ENCODE assay signal across 8 mouse cellular contexts in the genomic region with DNA sequence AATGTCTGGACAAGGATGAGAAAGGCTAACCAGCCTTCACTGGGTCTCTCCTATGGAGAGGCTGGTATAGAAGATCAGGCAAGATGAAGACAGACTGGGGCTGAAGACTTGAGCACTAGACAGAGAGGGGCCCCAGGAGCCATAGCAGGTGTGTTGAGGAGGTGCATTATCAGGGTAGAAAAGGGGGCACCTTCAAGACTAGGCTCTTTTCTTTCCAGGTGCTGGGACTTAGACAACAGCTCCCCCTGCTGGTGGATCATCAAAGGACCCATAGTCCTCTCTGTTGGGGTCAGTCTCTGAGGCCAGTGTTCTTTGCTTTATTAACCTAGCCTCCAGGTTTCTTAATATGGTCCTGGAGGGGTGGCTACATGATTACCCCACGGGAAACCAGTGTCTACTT. TPM values are rescaled to one million over a fixed set of nuclear protein-coding genes. Genes with fewer than 3 reads are reported as not detected.
DNase-seq lines count a peak whose midpoint lies in the region; ATAC-seq and TF ChIP-seq lines count a peak whose summit lies in the region.

No protein-coding gene starts in this region.

- no peak for ATAC-seq in forebrain, embryonic 16.5 days
- peak; percentile 41; the same call in 1 of the 2 replicates for ATAC-seq in lung, postnatal 0 days

- no peak overlapping the region for H3K27ac ChIP-seq in forebrain, embryonic 10.5 days
- no peak overlapping the region for H3K27ac ChIP-seq in forebrain, embryonic 16.5 days (ENCODE audit: low read length)
- no peak overlapping the region for H3K27ac ChIP-seq in bone marrow macrophage, adult 2 months (ENCODE audit: insufficient read depth, low read depth, low read length)
- H3K27ac ChIP-seq in lung, postnatal 0 days (ENCODE audit: low read length) = no peak overlapping the region

- peak; percentile 50 for DNase-seq in forebrain, embryonic 10.5 days (ENCODE audit: extremely low spot score, low spot score)
- DNase-seq in 416B (ENCODE audit: low read depth) = peak; percentile 26
- DNase-seq in forelimb bud, embryonic 11.5 days (ENCODE audit: low read depth, low spot score) = peak; percentile 57
- DNase-seq in kidney, postnatal 10 days = peak; percentile 81
- DNase-seq in lung, postnatal 0 days (ENCODE audit: low spot score) = peak; percentile 72
- peak; percentile 78 to 92 for DNase-seq in spleen, postnatal 4 days (ENCODE audit: low spot score in 2 of 2)

- no peaks in the 10 kb centered on the region for H3K9me3 ChIP-seq in forebrain, embryonic 10.5 days
- H3K9me3 ChIP-seq in forebrain, embryonic 16.5 days (ENCODE audit: control insufficient read depth, low read length) = no peaks in the 10 kb centered on the region
- H3K9me3 ChIP-seq in lung, postnatal 0 days (ENCODE audit: low read length) = no peaks in the 10 kb centered on the region

- H3K27me3 ChIP-seq in forebrain, embryonic 10.5 days (ENCODE audit: poor library complexity, severe bottlenecking) = peaks cover 14% of the 10 kb centered on the region; the same call in 1 of the 2 replicates
- no peaks in the 10 kb centered on the region for H3K27me3 ChIP-seq in forebrain, embryonic 16.5 days (replicated peaks; ENCODE audit: control insufficient read depth, insufficient read depth, low read length)
- H3K27me3 ChIP-seq in lung, postnatal 0 days (replicated peaks; ENCODE audit: insufficient read depth, low read length) = no peaks in the 10 kb centered on the region

- no peak overlapping the region for H3K9ac ChIP-seq in forebrain, embryonic 16.5 days (replicated peaks; ENCODE audit: low read depth, low read length)
- H3K9ac ChIP-seq in lung, postnatal 0 days (replicated peaks; ENCODE audit: low read depth) = no peak overlapping the region

- H3K4me2 ChIP-seq in forebrain, embryonic 16.5 days (ENCODE audit: low read length) = no peak overlapping the region
- no peak overlapping the region for H3K4me2 ChIP-seq in lung, postnatal 0 days (replicated peaks; ENCODE audit: low read depth, low read length)

- peak; percentile 91 for TF ChIP-seq CTCF in bone marrow macrophage, adult 2 months (IDR thresholded peaks at IDR 0.05; ENCODE audit: low read depth, low read length)
- TF ChIP-seq CTCF in lung, postnatal 0 days (IDR thresholded peaks at IDR 0.05) = peak; percentile 90

- TF ChIP-seq EP300 in lung, postnatal 0 days (IDR thresholded peaks at IDR 0.05) = no peak

- H3K4me1 ChIP-seq in forebrain, embryonic 10.5 days = peaks cover 18% of the 10 kb centered on the region
- peaks cover 12% of the 10 kb centered on the region for H3K4me1 ChIP-seq in forebrain, embryonic 16.5 days (replicated peaks; ENCODE audit: control insufficient read depth, insufficient read depth, low read length)
- no peaks in the 10 kb centered on the region for H3K4me1 ChIP-seq in bone marrow macrophage, adult 2 months (ENCODE audit: control insufficient read depth, insufficient read depth, low read length)
- no peaks in the 10 kb centered on the region for H3K4me1 ChIP-seq in lung, postnatal 0 days (ENCODE audit: insufficient read depth, low read depth, low read length)

- 22% methylated on average over 1 of the region's 1 CpGs for WGBS in forebrain, embryonic 10.5 days
- 22% methylated on average over 1 of the region's 1 CpGs for WGBS in forebrain, embryonic 16.5 days
- WGBS in lung, postnatal 0 days = 0% methylated on average over 1 of the region's 1 CpGs

- no peak overlapping the region for H3K4me3 ChIP-seq in forebrain, embryonic 10.5 days
- no peak overlapping the region for H3K4me3 ChIP-seq in forebrain, embryonic 16.5 days (replicated peaks; ENCODE audit: low read length)
- H3K4me3 ChIP-seq in bone marrow macrophage, adult 2 months (ENCODE audit: insufficient read depth, low read length) = no peak overlapping the region
- H3K4me3 ChIP-seq in lung, postnatal 0 days (ENCODE audit: low read depth, low read length) = no peak overlapping the region

- no peaks in the 10 kb centered on the region for H3K36me3 ChIP-seq in forebrain, embryonic 10.5 days (replicated peaks)
- no peaks in the 10 kb centered on the region for H3K36me3 ChIP-seq in forebrain, embryonic 16.5 days (ENCODE audit: control insufficient read depth, insufficient read depth)
- no peaks in the 10 kb centered on the region for H3K36me3 ChIP-seq in lung, postnatal 0 days (ENCODE audit: insufficient read depth, low read length)

- TF ChIP-seq POLR2A in bone marrow macrophage, adult 2 months (IDR thresholded peaks at IDR 0.05; ENCODE audit: borderline replicate concordance, low read depth, low read length) = no peak

RNA-seq across cellular contexts. Expression of a gene that starts 7.8 kb away (rescaled TPM):
- not detected in 2 replicates for polyA plus RNA-seq in forebrain, embryonic 10.5 days (2016; fragmentation: Nextera tagmentation; extraction: Ambion mirVana)
- polyA plus RNA-seq in forebrain, embryonic 16.5 days (2015; fragmentation: Nextera tagmentation; extraction: Ambion mirVana) = not detected in 2 replicates
- polyA plus RNA-seq in bone marrow macrophage, adult 2 months (2012; ENCODE audit: insufficient read depth, insufficient read length, missing spikeins) = not detected in 2 replicates
- 0.12 TPM in 1 of 2 replicates, not detected in the other for polyA plus RNA-seq in lung, postnatal 0 days (2015; fragmentation: Nextera tagmentation; extraction: Ambion mirVana)

RNA-seq across cellular contexts. Expression of a gene that starts 47.7 kb away (rescaled TPM):
- 0.65 and 0.93 TPM in 2 replicates for polyA plus RNA-seq in forebrain, embryonic 10.5 days (2016; fragmentation: Nextera tagmentation; extraction: Ambion mirVana)
- polyA plus RNA-seq in forebrain, embryonic 16.5 days (2015; fragmentation: Nextera tagmentation; extraction: Ambion mirVana) = 6.4 and 9.0 TPM in 2 replicates
- not detected in 2 replicates for polyA plus RNA-seq in bone marrow macrophage, adult 2 months (2012; ENCODE audit: insufficient read depth, insufficient read length, missing spikeins)
- 514 and 711 TPM in 2 replicates for polyA plus RNA-seq in lung, postnatal 0 days (2015; fragmentation: Nextera tagmentation; extraction: Ambion mirVana)

Comparison
In these comparisons a context has a peak if more than half of its experiments do, and no peak if none do; other contexts are left out.
1. DNase-seq: peak in every context shown above with its lines; median percentile 85 in spleen, postnatal 4 days; 81 in kidney, postnatal 10 days; 72 in lung, postnatal 0 days; 57 in forelimb bud, embryonic 11.5 days; 50 in forebrain, embryonic 10.5 days; 26 in 416B.
2. RNA of a gene that starts 47.7 kb away (polyA plus RNA-seq): 514 to 711 TPM in lung, postnatal 0 days; 6.4 to 9.0 TPM in forebrain, embryonic 16.5 days, 0.65 to 0.93 TPM in forebrain, embryonic 10.5 days and not detected in bone marrow macrophage, adult 2 months; every median in the first group is over 10 times any median in the second.